Mouse (Mus musculus) midbrain, embryonic 14.5 days (tissue): ENCODE data around the gene Gpr68. TPM values are rescaled to one million over a fixed set of nuclear protein-coding genes. Genes with fewer than 3 reads are reported as not detected.

Source experiments
- ATAC-seq: fragments of 200-750 bp; cut with Nextera tagmentation; 2 replicates; pipeline ENCODE4 v1.8.0; 2017; ENCODE audit warnings: moderate number of reproducible peaks, moderate library complexity; ENCODE audit not compliant: low FRiP score, low TSS enrichment
- DNase-seq: peaks from one replicate; pipeline ENCODE4 v3.0.0-alpha.2; 2015
- H3K27ac ChIP-seq: fragments of 300-500 bp; sonication (generic); replicated peaks from 2 replicates; pipeline ENCODE4 v1.5.1; 2014; ENCODE audit warnings: mild to moderate bottlenecking, low read depth, low read length, moderate library complexity
- H3K27me3 ChIP-seq: fragments of 300-500 bp; sonication (generic); 2 replicates; pipeline ENCODE4 v1.6.1; 2014; ENCODE audit warnings: low read length, control low read depth, mixed read lengths; ENCODE audit not compliant: control insufficient read depth, insufficient read depth
- H3K36me3 ChIP-seq: fragments of 300-500 bp; sonication (generic); 2 replicates; pipeline ENCODE4 v1.6.1; 2014; ENCODE audit warnings: low read length, control low read depth; ENCODE audit not compliant: control insufficient read depth, insufficient read depth
- H3K4me1 ChIP-seq: fragments of 300-500 bp; sonication (generic); 2 replicates; pipeline ENCODE4 v1.6.1; 2014; ENCODE audit warnings: mild to moderate bottlenecking, antibody characterized with exemption, low read length, control low read depth; ENCODE audit not compliant: control insufficient read depth, insufficient read depth
- H3K4me2 ChIP-seq: fragments of 300-500 bp; sonication (generic); 2 replicates; pipeline ENCODE4 v1.6.1; 2014; ENCODE audit warnings: mild to moderate bottlenecking, low read length, moderate library complexity
- H3K4me3 ChIP-seq: fragments of 300-500 bp; sonication (generic); replicated peaks from 2 replicates; pipeline ENCODE4 v1.5.1; 2014; ENCODE audit warnings: low read depth, low read length
- H3K9ac ChIP-seq: fragments of 300-500 bp; sonication (generic); replicated peaks from 2 replicates; pipeline ENCODE4 v1.6.1; 2014; ENCODE audit warnings: mild to moderate bottlenecking, low read length, moderate library complexity
- H3K9me3 ChIP-seq: fragments of 300-500 bp; sonication (generic); 2 replicates; pipeline ENCODE4 v1.6.1; 2016; ENCODE audit warnings: low read length, control low read depth, mixed read lengths; ENCODE audit not compliant: control insufficient read depth
- WGBS: fragments of 180-500 bp; shearing (Covaris S2); extraction: QIAGEN DNeasy Blood & Tissue Kit; methylation state at CpG from one replicate; pipeline ENCODE4 v1.1.7; 2014; 5-methylcytosine and 5-hydroxymethylcytosine counted together
- polyA plus RNA-seq: library from polyadenylated mRNA; unstranded; fragments of >200 nt; fragmentation: Nextera tagmentation; extraction: Ambion mirVana; gene quantifications from 2 replicates; pipeline ENCODE4 v1.2.1, GENCODE M21; 2014

Gene Gpr68
- polyA plus RNA-seq, 1 experiment from 2014 or later: 2.1 TPM

GRCm38 (mm10) chr12:100903761-100904160 lies 4.2 kb downstream of the Gpr68 start:
- no peak for ATAC-seq

GRCm38 (mm10) chr12:100901386-100901785 lies 6.6 kb downstream of the Gpr68 start:
- Histone ChIP-seq H3K4me1 (peaks cover 14% of the 10 kb centered on the region; the same call in 1 of the 2 replicates), H3K4me2 (no peak overlapping the region), H3K4me3 (no peak overlapping the region), H3K27me3 (peaks cover 18% of the 10 kb centered on the region), H3K36me3 (no peaks in the 10 kb centered on the region), H3K9me3 (no peaks in the 10 kb centered on the region), H3K27ac (no peak overlapping the region), H3K9ac (no peak overlapping the region)
- no peak for DNase-seq
- no peak for ATAC-seq
- WGBS: 81% methylated on average over 6 of the region's 6 CpGs

More at GRCm38 (mm10) chr12:100903761-100904160, 4.2 kb downstream of the Gpr68 start:
- Histone ChIP-seq H3K27me3 (peaks cover 16% of the 10 kb centered on the region; the same call in 1 of the 2 replicates), H3K4me2 (no peak overlapping the region), H3K36me3 (no peaks in the 10 kb centered on the region), H3K4me3 (no peak overlapping the region), H3K27ac (no peak overlapping the region), H3K9ac (no peak overlapping the region), H3K4me1 (peaks cover 11% of the 10 kb centered on the region), H3K9me3 (no peaks in the 10 kb centered on the region)
- 90% methylated on average over 9 of the region's 9 CpGs for WGBS
- DNase-seq: no peak

DNA sequence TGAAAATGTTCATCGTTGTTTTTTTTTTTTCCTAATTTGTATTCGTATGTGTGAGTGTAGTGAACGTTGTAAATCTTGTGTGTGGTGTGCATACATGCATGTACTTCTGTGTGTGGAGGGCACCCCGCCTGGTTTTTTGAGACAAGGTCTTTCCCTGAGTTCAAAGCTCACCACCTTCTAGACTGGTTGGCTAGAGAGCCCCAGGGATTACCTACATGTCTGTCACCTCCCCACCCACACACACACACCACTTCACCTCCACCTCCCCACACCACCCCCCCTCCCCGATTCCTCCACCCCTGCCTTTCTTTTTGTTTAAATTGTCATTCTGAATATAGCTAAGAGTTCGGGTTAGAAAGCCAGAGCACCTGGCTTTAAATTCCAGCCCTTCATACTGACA lies 7.1 kb downstream of the Gpr68 start:
- ATAC-seq: no peak
- no peak for DNase-seq
- H3K27me3 ChIP-seq: peaks cover 18% of the 10 kb centered on the region
- no peak overlapping the region for H3K4me3 ChIP-seq
- no peaks in the 10 kb centered on the region for H3K9me3 ChIP-seq
- no peak overlapping the region for H3K9ac ChIP-seq
- peaks cover 14% of the 10 kb centered on the region; the same call in 1 of the 2 replicates for H3K4me1 ChIP-seq
- H3K4me2 ChIP-seq: no peak overlapping the region
- no peaks in the 10 kb centered on the region for H3K36me3 ChIP-seq
- no peak overlapping the region for H3K27ac ChIP-seq
- WGBS: 77% methylated on average over 6 of the region's 6 CpGs

- Histone ChIP-seq H3K36me3 (no peaks in the 10 kb centered on the region), H3K9me3 (no peaks in the 10 kb centered on the region), H3K4me1 (peaks cover 18% of the 10 kb centered on the region; the same call in 1 of the 2 replicates), H3K27ac (0 out of 2 replicates have a peak overlapping the region, but pooled peaks have one; percentile 20), H3K4me2 (peak overlapping the region; percentile 78), H3K9ac (peak overlapping the region; percentile 54), H3K27me3 (peaks cover 18% of the 10 kb centered on the region), H3K4me3 (peak overlapping the region; percentile 44)
- DNase-seq: peak; percentile 68
- peak; percentile 59; the same call in 1 of the 2 replicates for ATAC-seq
- under 1% methylated on average over 30 of the region's 30 CpGs for WGBS
Observed at GRCm38 (mm10) chr12:100899111-100899640, 8.8 kb downstream of the Gpr68 start.

DNA sequence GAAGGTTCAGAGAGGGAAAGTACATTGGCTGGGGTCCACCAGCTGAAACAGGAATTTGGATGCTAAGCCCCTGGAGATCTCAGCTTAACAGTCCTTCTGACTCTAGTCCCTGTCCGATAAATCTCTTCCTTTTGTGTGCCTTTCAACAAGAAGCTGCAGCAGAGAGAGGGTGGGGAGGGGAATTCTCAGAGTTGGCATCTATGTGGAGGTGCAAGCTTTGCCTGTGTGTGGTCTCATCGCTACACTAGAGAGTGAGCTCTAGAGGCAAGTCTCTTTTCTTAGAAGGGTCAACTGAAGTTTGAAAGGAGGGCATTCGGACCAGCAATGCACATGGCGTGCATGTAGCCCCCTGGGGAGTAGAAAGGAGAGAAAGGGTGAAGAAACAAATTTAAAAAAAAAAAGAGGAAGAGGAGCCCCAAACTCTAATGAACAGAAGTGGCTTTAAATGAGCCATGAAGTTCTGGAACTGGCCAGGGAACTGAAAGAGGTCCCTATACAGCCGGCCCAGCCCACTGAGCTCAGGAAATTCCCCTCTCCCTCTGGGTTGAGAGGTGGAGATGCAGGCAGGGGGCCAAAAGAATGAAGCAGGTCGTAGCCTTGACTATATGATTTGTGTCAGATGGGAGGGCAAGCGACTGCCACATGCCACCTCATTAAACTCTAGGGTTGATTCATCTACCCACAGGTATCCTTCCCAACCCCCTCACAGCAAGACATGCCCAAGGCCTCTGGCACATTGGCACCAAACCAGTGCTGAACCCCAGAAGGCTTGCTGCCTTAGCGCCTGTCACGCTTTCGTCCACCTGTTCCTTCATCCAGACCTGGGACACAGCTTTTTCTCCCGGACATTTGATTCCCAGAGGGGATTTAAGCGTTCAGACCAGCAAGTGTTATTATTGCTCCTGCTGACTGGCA lies 10.0 kb downstream of the Gpr68 start:
- ATAC-seq (no peak), DNase-seq (peak; percentile 41)
- H3K27me3 ChIP-seq: peaks cover 18% of the 10 kb centered on the region
- H3K36me3 ChIP-seq: no peaks in the 10 kb centered on the region
- 17% methylated on average over 12 of the region's 12 CpGs for WGBS
- H3K4me2 ChIP-seq: peak overlapping the region; percentile 78
- peak overlapping the region; percentile 44 for H3K4me3 ChIP-seq
- no peak overlapping the region for H3K27ac ChIP-seq
- H3K9me3 ChIP-seq: no peaks in the 10 kb centered on the region
- H3K9ac ChIP-seq: no peak overlapping the region
- H3K4me1 ChIP-seq: peaks cover 18% of the 10 kb centered on the region; the same call in 1 of the 2 replicates

DNA sequence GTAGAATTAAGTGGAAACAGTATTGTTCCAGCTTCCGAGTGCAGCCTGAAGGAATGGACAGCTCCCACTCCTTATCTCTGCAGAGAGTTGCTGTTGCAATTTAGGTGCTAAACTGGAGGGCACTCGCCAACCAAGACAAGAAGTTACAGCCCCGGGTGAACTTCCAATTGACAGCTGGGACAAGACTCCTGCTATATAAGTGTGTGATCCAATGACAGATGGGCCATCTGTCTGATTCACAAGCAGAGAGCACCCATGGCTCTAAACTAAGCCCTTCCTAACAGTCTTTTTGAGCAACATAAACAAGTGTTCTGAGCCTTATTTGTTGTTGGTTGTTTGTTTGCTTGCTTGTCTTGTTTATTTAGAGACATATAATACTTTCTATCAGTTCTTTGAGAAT lies 11.3 kb downstream of the Gpr68 start:
- ATAC-seq (no peak), DNase-seq (no peak)
- Histone ChIP-seq H3K36me3 (no peaks in the 10 kb centered on the region), H3K9me3 (no peaks in the 10 kb centered on the region), H3K4me2 (no peak overlapping the region), H3K4me3 (no peak overlapping the region), H3K27me3 (peaks cover 18% of the 10 kb centered on the region), H3K27ac (no peak overlapping the region), H3K4me1 (peaks cover 18% of the 10 kb centered on the region; the same call in 1 of the 2 replicates), H3K9ac (no peak overlapping the region)
- WGBS: 57% methylated on average over 3 of the region's 3 CpGs

DNA sequence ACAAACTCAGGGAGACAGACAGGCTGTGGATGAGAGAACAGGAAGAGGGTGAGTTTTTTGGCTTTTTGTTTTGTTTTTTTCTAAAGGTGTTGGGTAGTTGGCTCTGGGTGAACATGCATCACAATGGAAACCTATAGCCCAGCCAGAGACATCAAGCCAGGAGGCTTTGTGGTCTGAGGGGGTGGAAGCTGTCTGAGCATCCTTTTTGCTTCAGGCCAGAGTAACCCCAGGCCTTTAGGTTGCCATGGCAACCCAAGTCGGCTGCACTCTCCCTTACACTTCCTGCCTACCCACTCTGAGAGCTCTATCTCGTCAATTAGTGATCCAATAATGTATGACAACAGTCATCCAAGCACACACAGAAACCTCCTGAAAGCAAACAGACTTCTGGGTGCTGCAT lies 12.5 kb downstream of the Gpr68 start:
- ATAC-seq: no peak
- Histone ChIP-seq H3K4me2 (no peak overlapping the region), H3K36me3 (no peaks in the 10 kb centered on the region), H3K27ac (no peak overlapping the region), H3K27me3 (peaks cover 18% of the 10 kb centered on the region), H3K4me1 (peaks cover 18% of the 10 kb centered on the region; the same call in 1 of the 2 replicates), H3K9me3 (no peaks in the 10 kb centered on the region), H3K9ac (no peak overlapping the region), H3K4me3 (no peak overlapping the region)
- WGBS: 0% methylated on average over 2 of the region's 2 CpGs
- DNase-seq: peak; percentile 66

GRCm38 (mm10) chr12:100890548-100890947 lies 17.4 kb downstream of the Gpr68 start:
- Histone ChIP-seq H3K27ac (no peak overlapping the region), H3K9me3 (no peaks in the 10 kb centered on the region), H3K9ac (no peak overlapping the region), H3K4me2 (no peak overlapping the region), H3K4me1 (0 out of 2 replicates have a peak, but pooled peaks cover 2% of the 10 kb centered on the region), H3K4me3 (no peak overlapping the region), H3K36me3 (no peaks in the 10 kb centered on the region), H3K27me3 (no peaks in the 10 kb centered on the region)
- WGBS: 94% methylated on average over 3 of the region's 3 CpGs
- DNase-seq: no peak
- no peak for ATAC-seq
